Mouse (Mus musculus): ENCODE results near the gene Fkbp15.

- TF ChIP-seq POLR2A (IDR thresholded peaks at IDR 0.05; ENCODE audit: insufficient read depth, low read length), result no peak
- TF ChIP-seq EP300 (IDR thresholded peaks at IDR 0.05; ENCODE audit: insufficient read depth, low read depth, low read length), result no peak
Measured at GRCm38 (mm10) chr4:62361571-62361970, 1.2 kb upstream of the Fkbp15 start.
